Mouse (Mus musculus): ENCODE results near the gene Rfc4. TPM values are rescaled to one million over a fixed set of nuclear protein-coding genes. Genes with fewer than 3 reads are reported as not detected.
"Not testable (repeated sequence)": the region's sequence is repeated elsewhere in the genome, so short reads cannot be mapped to it uniquely, and the experiment has no call there.

Gene Rfc4
- polyA plus RNA-seq, 1 experiment from 2014 or later = 40.7 TPM

DNA sequence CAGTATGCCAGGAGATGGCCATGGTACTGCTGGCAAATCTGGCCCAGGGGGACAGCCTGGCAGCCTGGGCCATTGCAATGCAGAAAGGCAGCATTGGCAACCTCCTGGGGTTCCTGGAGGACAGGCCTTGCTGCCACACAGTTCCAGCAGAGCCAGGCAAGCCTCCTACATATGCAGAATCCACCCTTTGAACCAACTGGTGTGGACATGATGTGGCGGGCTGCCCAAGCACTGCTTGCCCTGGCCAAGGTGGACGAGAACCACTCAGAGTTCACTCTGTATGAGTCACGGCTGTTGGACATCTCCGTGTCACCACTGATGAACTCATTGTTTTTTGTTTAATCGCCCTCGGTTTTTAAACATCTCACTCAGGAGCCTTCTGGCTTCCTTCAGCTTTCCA is 33.4 kb downstream of the Rfc4 start:
- Histone ChIP-seq H3K9ac (ENCODE audit: low read depth, low read length) (no peak overlapping the region), H3K9me3 (ENCODE audit: control insufficient read depth) (no peaks in the 10 kb centered on the region), H3K27me3 (replicated peaks; ENCODE audit: control insufficient read depth, insufficient read depth, low read length) (no peaks in the 10 kb centered on the region), H3K4me3 (ENCODE audit: low read depth, low read length) (no peak overlapping the region), H3K4me2 (replicated peaks; ENCODE audit: low read depth) (no peak overlapping the region), H3K4me1 (replicated peaks; ENCODE audit: control insufficient read depth, insufficient read depth, low read length) (no peaks in the 10 kb centered on the region), H3K27ac (ENCODE audit: low read depth, low read length) (no peak overlapping the region), H3K36me3 (ENCODE audit: control insufficient read depth, insufficient read depth) (no peaks in the 10 kb centered on the region)
- no peak for TF ChIP-seq CTCF (IDR thresholded peaks at IDR 0.05; ENCODE audit: low read depth)
- WGBS = 79% methylated on average over 6 of the region's 6 CpGs
- no peak for ATAC-seq

DNA sequence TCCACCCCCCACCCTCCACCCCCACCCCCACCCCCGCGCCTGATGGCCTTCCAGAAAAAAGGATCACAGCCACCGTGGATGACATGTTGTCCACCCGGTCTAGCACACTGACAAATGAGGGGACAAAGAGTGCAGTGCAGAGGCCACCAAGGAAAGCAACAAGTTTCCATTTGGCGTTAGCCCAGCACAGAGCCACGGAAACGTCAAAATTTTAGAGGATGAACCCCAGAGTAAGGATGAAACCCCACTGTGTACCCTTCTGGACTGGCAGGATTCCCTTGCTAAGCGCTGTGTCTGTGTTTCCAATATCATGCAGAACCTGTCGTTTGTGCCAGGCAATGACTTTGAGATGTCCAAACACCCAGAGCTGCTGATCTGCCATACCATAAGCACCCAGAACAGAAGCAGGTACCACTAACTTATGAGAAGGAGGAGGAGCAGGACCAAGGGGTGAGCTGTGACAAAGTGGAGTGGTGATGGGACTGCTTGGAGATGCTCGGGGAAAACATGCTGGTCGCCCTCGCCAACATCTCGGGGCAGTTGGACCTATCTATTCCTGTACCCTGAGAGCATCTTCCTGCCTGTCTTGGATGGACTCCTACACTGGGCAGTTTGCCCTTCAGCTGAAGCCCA is 34.1 kb downstream of the Rfc4 start:
- Histone ChIP-seq H3K9me3 (ENCODE audit: control insufficient read depth) (no peaks in the 10 kb centered on the region), H3K9ac (ENCODE audit: low read depth, low read length) (no peak overlapping the region), H3K4me3 (ENCODE audit: low read depth, low read length) (no peak overlapping the region), H3K4me1 (replicated peaks; ENCODE audit: control insufficient read depth, insufficient read depth, low read length) (no peaks in the 10 kb centered on the region), H3K27ac (ENCODE audit: low read depth, low read length) (no peak overlapping the region), H3K36me3 (ENCODE audit: control insufficient read depth, insufficient read depth) (no peaks in the 10 kb centered on the region), H3K27me3 (replicated peaks; ENCODE audit: control insufficient read depth, insufficient read depth, low read length) (no peaks in the 10 kb centered on the region), H3K4me2 (replicated peaks; ENCODE audit: low read depth) (no peak overlapping the region)
- WGBS = 79% methylated on average over 13 of the region's 13 CpGs
- TF ChIP-seq CTCF (IDR thresholded peaks at IDR 0.05; ENCODE audit: low read depth) = no peak
- ATAC-seq = no peak

DNA sequence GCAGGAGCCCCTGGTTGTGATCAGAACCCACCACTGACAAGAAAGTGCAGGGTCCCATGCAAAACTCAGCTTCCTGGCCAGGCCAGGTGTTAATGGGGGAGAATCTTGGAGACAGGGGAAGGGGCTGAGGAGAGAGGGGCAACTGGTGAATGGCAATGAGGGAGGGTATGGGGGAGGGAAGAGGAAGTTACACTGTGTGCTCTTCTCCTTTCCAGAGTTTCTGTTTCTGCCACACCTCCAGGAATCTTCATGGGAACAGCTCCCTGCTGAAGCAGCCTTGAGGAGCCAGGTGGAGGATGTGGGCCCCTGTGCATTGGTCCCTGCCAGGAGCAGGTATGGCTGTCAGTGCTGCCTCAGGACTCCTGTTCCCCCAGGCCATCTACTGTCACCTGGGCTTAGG is 36.2 kb downstream of the Rfc4 start:
- ATAC-seq; H3K27ac ChIP-seq (ENCODE audit: low read depth, low read length); H3K4me3 ChIP-seq (ENCODE audit: low read depth, low read length); H3K9me3 ChIP-seq (ENCODE audit: control insufficient read depth); H3K4me2 ChIP-seq (replicated peaks; ENCODE audit: low read depth); H3K36me3 ChIP-seq (ENCODE audit: control insufficient read depth, insufficient read depth); H3K9ac ChIP-seq (ENCODE audit: low read depth, low read length); H3K27me3 ChIP-seq (replicated peaks; ENCODE audit: control insufficient read depth, insufficient read depth, low read length); H3K4me1 ChIP-seq (replicated peaks; ENCODE audit: control insufficient read depth, insufficient read depth, low read length): not testable (repeated sequence)

DNA sequence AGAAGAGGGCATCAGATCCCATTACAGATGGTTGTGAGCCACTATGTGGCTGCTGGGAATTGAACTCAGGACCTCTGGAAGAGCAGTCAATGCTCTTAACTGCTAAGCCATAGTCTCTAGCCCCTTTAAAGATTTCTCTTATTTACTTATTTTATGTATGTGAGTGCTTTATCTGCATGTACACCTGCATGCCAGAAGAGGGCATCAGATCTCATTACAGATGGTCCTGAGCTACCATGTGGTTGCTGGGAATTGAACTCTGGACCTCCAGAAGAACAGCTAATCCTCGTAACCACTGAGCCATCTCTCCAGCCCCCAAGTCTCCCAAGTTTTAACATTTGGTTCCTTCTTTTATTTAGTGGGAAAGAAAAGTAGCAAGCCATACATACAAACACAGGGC is 39.0 kb downstream of the Rfc4 start:
- not testable (repeated sequence) for H3K9me3 ChIP-seq (ENCODE audit: control insufficient read depth); H3K36me3 ChIP-seq (ENCODE audit: control insufficient read depth, insufficient read depth); H3K4me3 ChIP-seq (ENCODE audit: low read depth, low read length); H3K4me2 ChIP-seq (replicated peaks; ENCODE audit: low read depth); H3K4me1 ChIP-seq (replicated peaks; ENCODE audit: control insufficient read depth, insufficient read depth, low read length); H3K27me3 ChIP-seq (replicated peaks; ENCODE audit: control insufficient read depth, insufficient read depth, low read length); ATAC-seq; H3K27ac ChIP-seq (ENCODE audit: low read depth, low read length); H3K9ac ChIP-seq (ENCODE audit: low read depth, low read length)
- WGBS = 74% methylated on average over 1 of the region's 1 CpGs
- TF ChIP-seq CTCF (IDR thresholded peaks at IDR 0.05; ENCODE audit: low read depth) = peak; percentile 60

DNA sequence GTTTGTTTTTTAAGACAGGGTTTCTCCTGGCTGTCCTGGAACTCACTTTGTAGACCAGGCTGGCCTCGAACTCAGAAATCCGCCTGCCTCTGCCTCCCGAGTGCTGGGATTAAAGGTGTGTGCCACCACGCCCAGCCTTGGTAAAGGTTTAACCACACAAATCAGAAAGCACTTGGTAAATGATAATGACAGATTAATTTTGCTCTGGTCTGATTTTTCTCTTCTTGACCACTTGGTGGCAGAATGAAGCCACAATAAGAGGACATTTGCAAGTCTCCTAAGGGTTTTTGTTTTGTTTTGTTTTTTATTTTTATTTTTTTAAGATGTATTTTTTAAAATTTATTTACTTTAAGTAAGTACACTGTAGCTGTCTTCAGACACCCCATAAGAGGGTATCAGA is 39.8 kb downstream of the Rfc4 start:
- not testable (repeated sequence) for ATAC-seq; H3K4me2 ChIP-seq (replicated peaks; ENCODE audit: low read depth); H3K27ac ChIP-seq (ENCODE audit: low read depth, low read length); H3K9ac ChIP-seq (ENCODE audit: low read depth, low read length); H3K4me1 ChIP-seq (replicated peaks; ENCODE audit: control insufficient read depth, insufficient read depth, low read length); H3K36me3 ChIP-seq (ENCODE audit: control insufficient read depth, insufficient read depth); H3K9me3 ChIP-seq (ENCODE audit: control insufficient read depth); H3K27me3 ChIP-seq (replicated peaks; ENCODE audit: control insufficient read depth, insufficient read depth, low read length); H3K4me3 ChIP-seq (ENCODE audit: low read depth, low read length)
- TF ChIP-seq CTCF (IDR thresholded peaks at IDR 0.05; ENCODE audit: low read depth) = peak; percentile 67
- WGBS = 42% methylated on average over 4 of the region's 4 CpGs

DNA sequence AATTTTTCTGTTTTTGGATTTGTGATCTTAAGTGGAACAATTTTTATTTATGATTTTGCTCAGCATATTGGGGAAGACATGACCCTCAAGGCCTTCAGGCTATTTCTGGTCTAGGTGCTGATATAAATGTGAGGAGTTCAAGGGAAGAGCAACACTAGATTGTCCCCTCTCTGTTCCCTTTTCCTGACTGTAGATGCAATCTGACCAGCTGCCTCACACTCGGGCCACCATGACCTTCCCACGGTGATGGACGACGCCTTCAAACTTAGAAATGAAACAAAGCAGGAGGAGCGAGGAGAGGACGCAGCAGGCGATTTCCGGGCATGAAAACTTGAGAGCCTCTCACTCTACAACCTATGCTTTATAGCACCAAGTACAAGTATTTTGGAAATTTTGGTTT is 40.4 kb downstream of the Rfc4 start:
- WGBS = 80% methylated on average over 8 of the region's 8 CpGs

DNA sequence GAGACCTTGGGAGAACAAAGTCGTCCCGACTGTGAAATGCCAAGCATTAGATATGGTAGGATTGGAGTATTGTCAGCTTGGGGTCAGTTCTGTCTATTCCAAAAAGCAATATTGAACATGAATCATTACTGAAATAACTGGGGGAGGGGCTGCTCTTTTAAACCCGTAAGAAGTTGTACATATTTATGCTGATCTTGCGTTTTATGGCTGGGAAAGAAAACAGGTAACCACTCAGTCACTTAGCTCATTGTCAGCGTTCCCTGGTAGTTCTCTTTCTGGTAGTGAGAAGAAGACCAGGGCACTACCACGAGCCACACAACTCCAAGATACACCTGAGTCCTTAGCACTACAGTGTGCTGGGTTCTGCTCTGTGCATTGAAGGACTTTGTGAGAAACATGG is 50.0 kb downstream of the Rfc4 start:
- not testable (repeated sequence) for H3K9me3 ChIP-seq (ENCODE audit: control insufficient read depth); H3K4me3 ChIP-seq (ENCODE audit: low read depth, low read length); H3K4me1 ChIP-seq (replicated peaks; ENCODE audit: control insufficient read depth, insufficient read depth, low read length); H3K9ac ChIP-seq (ENCODE audit: low read depth, low read length); H3K36me3 ChIP-seq (ENCODE audit: control insufficient read depth, insufficient read depth); H3K27me3 ChIP-seq (replicated peaks; ENCODE audit: control insufficient read depth, insufficient read depth, low read length); H3K27ac ChIP-seq (ENCODE audit: low read depth, low read length); H3K4me2 ChIP-seq (replicated peaks; ENCODE audit: low read depth)
- WGBS = 75% methylated on average over 6 of the region's 6 CpGs
- peak; percentile 25; the same call in 1 of the 2 replicates for ATAC-seq

More for the DNA sequence above, 40.4 kb downstream of the Rfc4 start:
- H3K4me3 ChIP-seq (ENCODE audit: low read depth, low read length); H3K36me3 ChIP-seq (ENCODE audit: control insufficient read depth, insufficient read depth); H3K4me1 ChIP-seq (replicated peaks; ENCODE audit: control insufficient read depth, insufficient read depth, low read length); ATAC-seq; H3K9me3 ChIP-seq (ENCODE audit: control insufficient read depth); H3K27me3 ChIP-seq (replicated peaks; ENCODE audit: control insufficient read depth, insufficient read depth, low read length); H3K27ac ChIP-seq (ENCODE audit: low read depth, low read length); H3K9ac ChIP-seq (ENCODE audit: low read depth, low read length); H3K4me2 ChIP-seq (replicated peaks; ENCODE audit: low read depth): not testable (repeated sequence)

Small RNA genes lying within 50 kb of the gene (microRNA-seq; reads per million reads assigned to microRNA genes)
- gene Gm49346 = not detected

Other genes with a start within 250 kb of the Rfc4 start
- 0.55 and 1.6 TPM in 2 replicates for gene Ahsg, start 236.5 kb downstream of the Rfc4 start, polyA plus RNA-seq (2015; fragmentation: Nextera tagmentation; extraction: Ambion mirVana)
- not detected in 2 replicates for gene Fetub, start 209.4 kb downstream of the Rfc4 start, polyA plus RNA-seq (2015; fragmentation: Nextera tagmentation; extraction: Ambion mirVana)
- not detected in 2 replicates for gene Hrg, start 176.7 kb downstream of the Rfc4 start, polyA plus RNA-seq (2015; fragmentation: Nextera tagmentation; extraction: Ambion mirVana)
- 1.1 and 1.4 TPM in 2 replicates for gene Kng2, start 98.3 kb downstream of the Rfc4 start, polyA plus RNA-seq (2015; fragmentation: Nextera tagmentation; extraction: Ambion mirVana)
- 1.7 and 2.4 TPM in 2 replicates for gene Kng1, start 69.9 kb downstream of the Rfc4 start, polyA plus RNA-seq (2015; fragmentation: Nextera tagmentation; extraction: Ambion mirVana)
- 101 and 109 TPM in 2 replicates for gene Eif4a2, start 20.3 kb downstream of the Rfc4 start, polyA plus RNA-seq (2015; fragmentation: Nextera tagmentation; extraction: Ambion mirVana)
- gene Adipoq, start 18.8 kb upstream of the Rfc4 start, polyA plus RNA-seq (2015; fragmentation: Nextera tagmentation; extraction: Ambion mirVana) = not detected in 2 replicates
- gene St6gal1, start 97.0 kb upstream of the Rfc4 start, polyA plus RNA-seq (2015; fragmentation: Nextera tagmentation; extraction: Ambion mirVana) = 6.0 and 6.8 TPM in 2 replicates

Measured in intestine, postnatal 0 days (tissue).